Mouse (Mus musculus) cerebellum, adult 8-10 months (tissue): Measurements from ENCODE around the gene Stxbp6.

Source experiments
- DNase-seq: peaks from one replicate; pipeline ENCODE4 v3.0.0; 2022

Gene Stxbp6

GRCm38 (mm10) chr12:44992847-44993246 lies 81.7 kb downstream of the Stxbp6 start:
- no peak for DNase-seq

- no peak for DNase-seq
Observed at GRCm38 (mm10) chr12:44990379-44990778, 84.1 kb downstream of the Stxbp6 start.

GRCm38 (mm10) chr12:44989011-44989410 lies 85.5 kb downstream of the Stxbp6 start:
- DNase-seq = no peak

DNA sequence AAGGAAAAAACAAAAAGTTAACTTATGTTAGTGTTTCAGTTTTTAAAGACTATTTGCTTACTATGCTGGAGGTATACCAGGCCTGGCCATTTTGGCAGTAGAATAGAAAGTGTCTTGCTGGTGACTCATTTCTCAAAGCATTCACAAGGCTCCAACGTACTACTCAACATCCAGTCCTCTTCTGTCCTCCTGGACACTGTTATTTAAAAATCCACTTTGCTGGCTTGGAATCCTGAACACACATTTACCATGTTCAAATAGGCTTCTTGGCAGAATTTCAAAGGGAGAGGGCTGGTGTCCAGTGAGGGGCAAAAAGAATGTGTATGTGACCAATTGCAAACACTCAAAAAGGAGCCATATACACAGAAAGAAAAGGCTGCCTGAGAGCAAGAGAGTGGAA lies 86.7 kb downstream of the Stxbp6 start:
- DNase-seq = no peak

DNA sequence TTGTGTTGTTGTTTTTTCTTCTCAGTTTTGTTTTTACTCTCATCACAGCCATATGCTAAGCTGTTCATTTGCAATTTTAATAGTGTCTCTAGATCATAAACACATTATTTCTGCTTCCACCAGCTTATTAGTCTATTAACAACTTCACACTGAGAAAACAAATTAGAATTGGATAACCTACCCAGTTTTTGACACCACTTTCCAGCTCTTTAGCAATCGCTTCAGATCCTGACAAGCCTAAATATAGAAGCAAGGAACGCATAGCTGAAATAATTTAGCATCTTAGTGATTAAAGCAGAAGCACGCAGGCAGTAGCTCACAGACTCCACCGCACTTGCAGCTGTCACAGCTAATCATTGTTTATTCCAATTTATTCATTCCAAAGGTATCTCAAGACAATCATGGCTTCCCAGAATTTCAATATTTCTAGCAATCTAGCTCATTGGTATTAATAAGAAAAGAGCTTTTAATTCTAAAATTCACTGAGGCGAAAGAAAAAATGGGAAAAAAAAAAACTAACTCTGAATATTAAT lies 95.1 kb downstream of the Stxbp6 start:
- no peak for DNase-seq

- DNase-seq = no peak
Observed at GRCm38 (mm10) chr12:44975266-44975665, 99.2 kb downstream of the Stxbp6 start.

- DNase-seq = no peak
Observed at GRCm38 (mm10) chr12:44971477-44971876, 103.0 kb downstream of the Stxbp6 start.

DNA sequence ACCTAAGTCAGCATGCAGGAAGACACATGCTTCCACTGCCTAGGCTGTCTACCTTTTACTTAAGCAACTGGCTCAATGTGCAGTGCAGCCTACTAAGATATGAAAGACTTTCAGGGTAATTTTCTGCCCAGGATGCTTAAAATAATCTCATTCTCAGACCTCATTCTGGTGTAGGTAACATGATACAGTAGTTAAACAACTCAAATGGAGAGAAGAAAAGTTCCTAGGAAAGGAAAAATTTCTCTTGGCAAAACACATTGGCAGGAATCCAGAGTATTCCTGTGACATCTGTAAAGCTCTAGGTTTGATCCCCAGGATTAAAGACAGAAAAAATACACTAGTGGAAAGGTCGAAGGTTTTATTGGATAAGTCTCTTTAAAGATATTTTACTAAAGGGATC lies 107.1 kb downstream of the Stxbp6 start:
- DNase-seq = no peak

GRCm38 (mm10) chr12:44957474-44957873 lies 117.0 kb downstream of the Stxbp6 start:
- no peak for DNase-seq

GRCm38 (mm10) chr12:44953121-44953520 lies 121.4 kb downstream of the Stxbp6 start:
- no peak for DNase-seq

GRCm38 (mm10) chr12:44952072-44952471 lies 122.4 kb downstream of the Stxbp6 start:
- DNase-seq = no peak

DNA sequence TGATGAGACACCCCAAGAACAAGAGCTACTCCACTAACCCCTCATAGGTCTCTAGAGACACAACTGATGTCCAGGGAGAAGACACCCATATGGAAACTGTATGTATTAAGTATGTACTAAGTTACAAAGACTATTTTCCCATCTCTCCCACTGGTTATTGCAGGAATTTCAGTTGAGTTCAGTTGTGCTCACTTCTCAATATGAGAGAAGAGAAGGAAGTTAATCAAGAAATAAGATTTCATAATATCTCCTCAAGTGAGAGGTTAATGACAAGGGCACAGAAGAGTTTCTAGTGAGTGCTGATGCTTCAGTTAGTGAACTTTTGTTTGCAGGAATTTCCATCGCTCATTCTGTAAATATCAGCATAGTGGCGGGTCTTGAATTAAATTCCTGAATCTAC lies 124.0 kb downstream of the Stxbp6 start:
- DNase-seq = no peak

DNA sequence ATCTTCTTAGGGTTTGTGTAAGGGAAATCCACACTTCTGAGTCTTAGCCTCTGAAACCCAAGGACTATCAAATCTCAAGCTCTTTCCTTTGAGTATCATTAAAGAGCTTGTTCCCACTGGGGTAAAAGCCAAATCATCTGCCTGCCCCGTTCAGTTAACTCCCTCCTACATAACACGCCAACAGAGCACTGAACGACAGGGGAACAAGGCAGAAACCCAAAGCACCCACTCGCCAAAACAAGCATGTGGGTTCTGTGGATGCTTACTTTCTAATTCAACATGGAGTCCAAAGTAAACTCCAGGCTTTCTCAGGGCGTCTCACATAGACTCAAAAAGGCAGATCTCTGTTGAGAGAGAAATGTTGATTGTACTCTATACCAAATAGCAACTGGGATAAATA lies 126.7 kb downstream of the Stxbp6 start:
- DNase-seq = no peak

DNA sequence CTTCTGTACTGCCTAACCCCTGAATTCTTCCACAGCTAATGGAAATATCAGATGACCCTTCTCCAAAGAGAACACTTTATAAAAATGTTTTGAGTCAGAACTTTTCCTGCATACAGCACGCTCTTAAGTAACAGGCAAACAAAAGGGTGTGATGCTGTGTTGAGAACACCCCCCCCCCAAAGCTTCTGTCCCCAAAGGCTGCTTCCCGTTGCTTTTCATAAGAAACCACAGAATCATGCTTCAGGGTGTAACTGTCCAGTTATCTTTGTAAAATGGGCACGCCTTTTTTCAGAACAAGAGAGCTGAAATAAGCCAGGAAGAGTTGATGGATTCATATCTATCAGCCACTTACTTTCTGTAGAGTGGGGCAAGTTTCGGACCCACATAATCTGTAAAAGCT lies 134.2 kb downstream of the Stxbp6 start:
- DNase-seq = no peak

- DNase-seq = no peak
Observed at GRCm38 (mm10) chr12:44939106-44939505, 135.4 kb downstream of the Stxbp6 start.

DNA sequence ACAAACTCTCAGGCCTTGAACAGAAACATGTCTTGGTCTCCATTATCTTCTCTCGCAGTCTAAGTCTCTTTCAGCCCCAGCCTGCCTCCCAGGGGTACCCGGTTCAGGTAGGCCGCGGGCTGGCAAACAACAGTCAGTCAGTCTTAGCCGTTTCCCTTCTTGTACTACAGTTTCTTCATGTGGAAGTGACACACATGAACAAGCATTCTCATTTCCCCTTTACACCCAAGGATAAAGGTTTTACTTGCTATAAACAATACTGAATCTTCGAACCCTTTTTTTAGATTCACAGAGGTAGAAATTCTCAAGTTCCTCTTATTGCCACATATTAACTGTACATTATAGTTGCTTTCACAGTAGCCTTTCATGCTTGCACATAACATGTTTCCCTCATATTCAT lies 141.6 kb downstream of the Stxbp6 start:
- no peak for DNase-seq

DNA sequence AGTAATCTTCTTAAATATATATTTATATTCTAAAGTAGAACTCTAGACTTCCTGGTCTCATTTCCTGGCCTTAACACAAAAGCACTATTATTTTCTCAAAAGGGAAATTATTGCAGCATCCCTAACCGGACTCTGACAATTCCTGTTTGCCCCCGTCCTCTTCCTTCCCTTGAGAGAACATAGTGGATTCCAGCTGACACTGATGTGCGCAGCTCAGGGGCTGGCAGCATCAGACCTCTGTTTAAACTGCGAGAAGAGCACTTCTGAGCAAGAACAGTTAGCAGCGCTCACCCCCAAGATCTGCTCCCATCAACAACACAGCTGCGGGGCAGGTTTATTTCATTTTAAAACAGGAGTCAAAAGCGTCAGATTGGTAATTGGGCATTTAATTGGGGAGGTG lies 142.8 kb downstream of the Stxbp6 start:
- no peak for DNase-seq

- DNase-seq = no peak
Observed at GRCm38 (mm10) chr12:44928456-44928855, 146.1 kb downstream of the Stxbp6 start.

GRCm38 (mm10) chr12:44925901-44926300 lies 148.6 kb downstream of the Stxbp6 start:
- DNase-seq = no peak

DNA sequence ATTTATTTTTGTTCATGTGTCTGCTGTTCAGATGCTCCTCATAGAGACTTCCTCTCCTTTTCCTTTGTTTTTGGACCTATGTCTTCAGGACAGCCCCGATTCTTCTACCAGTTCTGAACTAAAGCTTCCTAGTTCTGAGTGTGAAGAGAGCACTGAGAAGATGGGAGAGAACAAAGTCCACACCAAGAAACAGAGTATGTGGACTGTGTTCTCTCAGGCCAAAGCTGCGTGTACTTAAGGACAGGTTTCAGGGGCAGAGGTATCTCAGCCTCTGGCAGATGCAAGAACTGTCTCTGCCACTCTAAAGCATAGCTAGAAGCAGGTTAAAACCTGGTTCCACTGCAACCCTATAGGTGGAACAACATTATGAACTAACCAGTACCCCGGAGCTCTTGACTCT lies 151.2 kb downstream of the Stxbp6 start:
- no peak for DNase-seq

DNA sequence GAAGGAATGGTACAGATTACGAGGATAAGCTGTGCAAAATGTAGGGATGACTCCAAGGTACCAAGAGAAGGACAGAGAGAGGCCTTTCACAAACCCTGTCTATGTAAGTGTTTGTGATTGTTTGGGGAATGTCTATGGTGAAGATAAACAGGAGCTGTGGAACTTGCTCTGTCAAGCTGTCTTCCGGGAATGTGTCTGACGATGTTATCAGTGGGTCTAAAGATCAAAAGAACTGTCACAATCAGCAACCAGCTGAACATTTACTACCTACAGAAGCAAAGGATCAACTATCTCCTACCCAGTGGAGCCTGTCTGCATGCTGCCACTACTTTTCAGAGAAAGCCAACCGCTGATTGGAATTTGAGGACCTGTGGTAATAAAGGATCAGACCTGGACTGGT lies 152.3 kb downstream of the Stxbp6 start:
- no peak for DNase-seq

GRCm38 (mm10) chr12:44919613-44920012 lies 154.9 kb downstream of the Stxbp6 start:
- DNase-seq = no peak

- DNase-seq = no peak
Observed at GRCm38 (mm10) chr12:44918929-44919328, 155.6 kb downstream of the Stxbp6 start.

GRCm38 (mm10) chr12:44913854-44914253 lies 160.7 kb downstream of the Stxbp6 start:
- no peak for DNase-seq

DNA sequence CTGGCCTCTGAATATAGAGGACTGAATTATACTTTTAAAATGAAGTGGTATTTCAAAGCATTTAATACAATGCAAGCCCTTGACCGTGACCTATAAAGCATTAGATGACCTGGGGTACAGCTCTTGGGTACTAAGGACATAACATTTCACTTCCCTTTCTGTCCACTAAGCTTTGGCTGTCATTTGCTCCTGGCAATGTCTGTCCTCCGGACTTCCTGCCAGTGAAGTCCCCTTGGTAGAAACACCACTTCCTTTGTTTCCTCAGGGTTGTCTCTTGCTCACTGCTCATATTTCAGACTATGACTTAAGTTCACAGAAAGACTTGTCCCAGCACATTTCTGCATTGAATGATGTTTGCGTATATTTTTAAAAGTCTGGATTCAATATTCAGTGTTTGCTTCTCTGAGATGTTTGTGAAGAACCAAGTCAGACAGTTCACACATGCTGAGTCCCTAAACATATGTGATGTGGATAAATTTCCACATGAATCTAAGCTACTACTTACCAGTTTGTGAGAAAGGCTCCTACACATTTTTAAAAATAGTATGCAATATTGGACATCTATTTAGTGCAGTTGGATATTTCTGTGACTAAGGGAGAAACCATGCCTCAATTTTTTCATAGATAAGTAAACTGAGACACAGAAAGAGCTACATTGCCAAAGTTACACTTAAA lies 166.3 kb downstream of the Stxbp6 start:
- DNase-seq = no peak
